Mouse (Mus musculus) stomach, postnatal 0 days (tissue): ENCODE measurements around the gene Mrpl23.

Experiments
- CTCF ChIP-seq: IDR thresholded peaks from 2 replicates; pipeline ENCODE4 v1.5.1; 2016; ENCODE audit warnings: antibody characterized with exemption, low read depth, mild to moderate bottlenecking, moderate library complexity
- EP300 ChIP-seq: optimal IDR thresholded peaks from 2 replicates; pipeline ENCODE3; 2016; ENCODE audit warnings: antibody characterized with exemption

GRCm38 (mm10) chr7:142499010-142499721 is 33.3 kb upstream of the Mrpl23 start:
- TF ChIP-seq EP300 (no peak), CTCF (no peak)
